Mouse (Mus musculus): ENCODE data around the gene Tmed1. TPM values are rescaled to one million over a fixed set of nuclear protein-coding genes. Genes with fewer than 3 reads are reported as not detected.
A peak's percentile ranks its signal among the peaks of the same experiment; 100 is the strongest.
"Not testable (repeated sequence)": the region's sequence is repeated elsewhere in the genome, so short reads cannot be mapped to it uniquely, and the experiment has no call there.

The Tmed1 gene
- polyA plus RNA-seq, 1 experiment from 2014 or later, result 78.8 TPM

DNA sequence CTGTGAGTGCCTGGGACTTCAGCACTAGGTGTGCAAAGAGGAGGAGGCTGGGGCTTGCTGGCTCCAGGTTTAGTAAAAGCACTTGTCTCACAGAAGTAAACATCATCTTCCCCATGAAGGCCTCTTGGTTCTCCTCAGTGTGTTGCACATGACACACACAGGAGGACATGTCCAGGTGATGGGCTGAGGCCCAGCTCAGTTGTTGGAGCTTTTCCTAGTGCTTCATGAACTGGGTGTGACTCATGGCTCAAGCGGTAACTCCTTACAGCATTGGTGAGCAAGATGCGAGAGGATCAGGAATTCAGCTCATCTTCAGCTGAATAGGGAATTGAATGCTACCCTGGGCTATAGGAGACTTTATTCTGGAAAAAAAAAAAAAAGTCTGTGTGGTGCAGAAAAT is 12.4 kb downstream of the Tmed1 start:
- no peaks in the 10 kb centered on the region for H3K4me1 ChIP-seq (replicated peaks)
- no peaks in the 10 kb centered on the region for H3K27me3 ChIP-seq
- no peak overlapping the region for H3K9ac ChIP-seq
- no peak overlapping the region for H3K4me3 ChIP-seq
- no peak for ATAC-seq (replicated peaks; ENCODE audit: insufficient number of reproducible peaks, insufficient read depth, low FRiP score, low read depth)
- no peak overlapping the region for H3K27ac ChIP-seq
- WGBS, result 90% methylated on average over 2 of the region's 2 CpGs
- H3K9me3 ChIP-seq (replicated peaks), result no peaks in the 10 kb centered on the region
- H3K36me3 ChIP-seq, result peaks cover 27% of the 10 kb centered on the region
- no peak overlapping the region for H3K4me2 ChIP-seq

DNA sequence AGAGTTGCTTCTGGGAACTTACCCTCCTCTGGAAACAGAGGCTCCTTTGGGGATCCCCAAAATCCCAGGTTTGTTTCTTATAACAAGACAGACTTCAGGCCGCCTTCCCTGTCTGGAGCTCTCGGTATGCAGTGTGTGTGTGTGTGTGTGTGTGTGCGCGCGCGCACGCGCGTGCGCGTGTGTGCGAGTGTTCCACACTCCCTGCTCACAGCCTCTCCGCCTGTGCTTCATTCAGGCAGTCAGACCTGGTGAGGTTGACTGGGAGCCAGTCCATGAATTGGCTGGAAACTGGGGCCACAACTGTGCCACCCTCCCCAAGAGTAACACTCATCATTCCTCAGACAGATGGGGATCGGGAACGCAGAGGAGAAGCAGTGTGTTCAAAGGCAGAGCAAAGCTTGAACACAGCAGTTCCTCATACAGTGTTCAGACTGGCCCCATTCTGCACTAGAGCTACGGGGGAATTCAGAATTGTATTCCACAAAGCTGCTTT is 13.0 kb downstream of the Tmed1 start:
- H3K9me3 ChIP-seq (replicated peaks), result no peaks in the 10 kb centered on the region
- no peaks in the 10 kb centered on the region for H3K27me3 ChIP-seq
- H3K4me3 ChIP-seq, result no peak overlapping the region
- H3K9ac ChIP-seq, result no peak overlapping the region
- H3K4me2 ChIP-seq, result no peak overlapping the region
- peaks cover 22% of the 10 kb centered on the region for H3K36me3 ChIP-seq
- ATAC-seq (replicated peaks; ENCODE audit: insufficient number of reproducible peaks, insufficient read depth, low FRiP score, low read depth), result no peak
- no peaks in the 10 kb centered on the region for H3K4me1 ChIP-seq (replicated peaks)
- 87% methylated on average over 16 of the region's 16 CpGs for WGBS
- peak overlapping the region; percentile 58; the same call in 1 of the 2 replicates for H3K27ac ChIP-seq

- Histone ChIP-seq H3K9ac (no peak overlapping the region), H3K4me1 (replicated peaks) (no peaks in the 10 kb centered on the region), H3K36me3 (peaks cover 22% of the 10 kb centered on the region), H3K4me3 (no peak overlapping the region), H3K27me3 (no peaks in the 10 kb centered on the region), H3K4me2 (peak overlapping the region; percentile 11; the same call in 1 of the 2 replicates), H3K27ac (peak overlapping the region; percentile 58), H3K9me3 (replicated peaks) (no peaks in the 10 kb centered on the region)
- ATAC-seq (replicated peaks; ENCODE audit: insufficient number of reproducible peaks, insufficient read depth, low FRiP score, low read depth), result peak; percentile 47; the same call in 1 of the 2 replicates
- 80% methylated on average over 18 of the region's 19 CpGs for WGBS
These were observed 13.6 kb downstream of the Tmed1 start for GRCm38 (mm10) chr9:21496308-21497049.

DNA sequence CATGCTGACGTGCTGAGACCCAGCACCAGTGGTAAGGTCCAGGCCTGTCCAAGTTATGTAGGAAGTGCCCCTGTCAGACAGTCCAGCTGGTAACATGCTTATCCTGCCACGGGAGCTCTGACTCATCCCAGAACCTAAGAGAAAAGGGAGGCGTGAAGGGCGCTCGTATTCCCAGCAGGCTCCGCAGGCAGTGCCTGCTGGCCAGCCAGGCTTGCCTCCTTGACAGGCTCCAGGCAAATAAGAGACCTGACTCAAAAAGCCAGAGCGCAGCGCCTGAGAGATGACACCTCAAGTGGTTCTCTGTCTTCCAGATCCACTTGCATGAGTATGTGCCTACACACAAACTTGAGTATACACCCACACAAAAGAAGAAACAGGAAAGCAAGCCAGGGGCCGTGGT is 15.3 kb downstream of the Tmed1 start:
- H3K27ac ChIP-seq, result no peak overlapping the region
- H3K4me2 ChIP-seq, result no peak overlapping the region
- H3K36me3 ChIP-seq, result peaks cover 20% of the 10 kb centered on the region
- H3K4me1 ChIP-seq (replicated peaks), result no peaks in the 10 kb centered on the region
- 62% methylated on average over 9 of the region's 9 CpGs for WGBS
- H3K9ac ChIP-seq, result no peak overlapping the region
- H3K4me3 ChIP-seq, result no peak overlapping the region
- no peak for ATAC-seq (replicated peaks; ENCODE audit: insufficient number of reproducible peaks, insufficient read depth, low FRiP score, low read depth)
- H3K27me3 ChIP-seq, result no peaks in the 10 kb centered on the region
- no peaks in the 10 kb centered on the region for H3K9me3 ChIP-seq (replicated peaks)

DNA sequence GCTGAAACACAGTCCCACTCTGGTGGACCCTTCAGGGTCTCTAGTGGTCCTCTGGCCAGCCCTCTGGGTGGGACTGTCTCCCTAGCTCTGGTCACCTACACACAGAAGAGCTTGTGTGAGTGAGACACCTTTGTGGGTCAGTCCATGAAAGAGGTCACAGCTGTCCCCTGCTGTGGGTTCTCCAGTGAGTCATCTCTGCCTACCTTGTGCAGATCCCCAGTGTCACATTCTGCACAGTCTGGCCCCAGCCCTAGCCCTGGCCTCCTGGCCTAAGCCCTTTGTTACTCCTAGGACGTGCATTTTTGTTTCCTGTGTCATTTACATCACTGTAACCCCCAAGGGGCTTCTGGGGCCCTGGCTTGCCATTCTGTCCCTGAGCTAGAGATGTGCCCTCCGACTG is 16.1 kb downstream of the Tmed1 start:
- H3K4me3 ChIP-seq, result no peak overlapping the region
- H3K4me2 ChIP-seq, result no peak overlapping the region
- H3K4me1 ChIP-seq (replicated peaks), result no peaks in the 10 kb centered on the region
- WGBS, result 68% methylated on average over 2 of the region's 2 CpGs
- peaks cover 16% of the 10 kb centered on the region; the same call in 1 of the 2 replicates for H3K36me3 ChIP-seq
- no peak for ATAC-seq (replicated peaks; ENCODE audit: insufficient number of reproducible peaks, insufficient read depth, low FRiP score, low read depth)
- no peak overlapping the region for H3K9ac ChIP-seq
- H3K27ac ChIP-seq, result no peak overlapping the region
- H3K9me3 ChIP-seq (replicated peaks), result no peaks in the 10 kb centered on the region
- no peaks in the 10 kb centered on the region for H3K27me3 ChIP-seq

DNA sequence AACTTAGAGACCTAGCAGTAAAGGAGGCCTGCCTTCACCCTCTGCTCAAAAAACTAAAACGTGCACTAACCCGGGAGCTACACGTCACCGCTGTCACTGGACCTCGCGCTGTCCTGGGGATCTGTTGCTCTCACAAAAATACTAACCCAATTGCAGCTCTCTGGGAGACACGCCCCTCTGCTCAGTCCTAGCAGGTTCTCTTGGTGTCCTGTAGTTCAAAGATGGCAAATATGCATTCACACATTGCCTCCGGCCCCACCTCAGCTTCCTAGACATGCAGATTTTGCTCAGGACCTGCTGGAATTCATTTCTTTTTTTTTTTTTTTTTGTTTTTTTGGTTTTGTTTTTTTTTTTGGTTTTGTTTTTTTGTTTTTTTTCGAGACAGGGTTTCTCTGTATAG is 19.4 kb downstream of the Tmed1 start:
- Histone ChIP-seq H3K4me3 (no peak overlapping the region), H3K9me3 (replicated peaks) (no peaks in the 10 kb centered on the region), H3K9ac (no peak overlapping the region), H3K27ac (no peak overlapping the region), H3K36me3 (peaks cover 21% of the 10 kb centered on the region), H3K4me1 (replicated peaks) (no peaks in the 10 kb centered on the region), H3K27me3 (no peaks in the 10 kb centered on the region), H3K4me2 (no peak overlapping the region)
- WGBS, result 91% methylated on average over 9 of the region's 9 CpGs
- no peak for ATAC-seq (replicated peaks; ENCODE audit: insufficient number of reproducible peaks, insufficient read depth, low FRiP score, low read depth)

DNA sequence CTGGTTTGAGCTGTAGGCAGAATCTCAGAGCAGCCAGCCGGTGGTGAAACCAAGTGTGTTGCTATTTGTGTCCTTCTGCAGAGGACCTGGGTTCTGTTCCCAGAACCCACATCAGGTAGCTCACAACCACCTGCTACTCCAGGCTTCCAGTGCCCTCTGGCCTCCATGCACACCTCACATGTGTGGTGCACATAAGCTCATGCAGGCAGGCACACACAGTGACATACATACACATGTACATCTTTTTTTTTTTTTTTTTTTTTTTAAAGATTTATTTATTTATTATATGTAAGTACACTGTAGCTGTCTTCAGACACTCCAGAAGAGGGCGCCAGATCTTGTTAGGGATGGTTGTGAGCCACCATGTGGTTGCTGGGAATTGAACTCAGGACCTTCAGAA is 21.8 kb downstream of the Tmed1 start:
- H3K9ac ChIP-seq; ATAC-seq (replicated peaks; ENCODE audit: insufficient number of reproducible peaks, insufficient read depth, low FRiP score, low read depth); H3K4me3 ChIP-seq; H3K27me3 ChIP-seq; H3K4me1 ChIP-seq (replicated peaks); H3K4me2 ChIP-seq; H3K27ac ChIP-seq; H3K9me3 ChIP-seq (replicated peaks): not testable (repeated sequence)
- 92% methylated on average over 1 of the region's 2 CpGs for WGBS
- peaks cover 26% of the 10 kb centered on the region for H3K36me3 ChIP-seq

DNA sequence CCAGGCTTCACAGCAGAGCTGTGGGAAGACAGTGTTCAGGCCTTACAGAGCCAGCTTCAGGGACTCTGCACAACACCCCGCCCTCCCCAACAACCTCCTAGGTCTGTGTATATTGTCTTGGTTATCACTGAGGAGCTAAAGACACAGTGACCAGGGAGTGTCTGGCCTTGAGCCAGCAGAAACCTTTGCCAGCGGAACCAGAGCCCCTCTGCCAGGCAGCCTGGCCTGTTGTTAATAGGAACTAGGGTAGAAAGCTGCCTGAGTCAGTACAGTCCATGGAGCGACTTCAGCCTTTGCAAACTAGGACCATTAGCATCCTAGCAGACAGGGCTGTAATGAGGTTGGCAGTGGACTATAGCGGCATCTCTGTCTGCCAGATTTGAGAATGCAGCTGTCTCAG is 26.0 kb downstream of the Tmed1 start:
- H3K36me3 ChIP-seq, result peaks cover 44% of the 10 kb centered on the region
- no peak overlapping the region for H3K27ac ChIP-seq
- no peak overlapping the region for H3K4me2 ChIP-seq
- H3K9ac ChIP-seq, result no peak overlapping the region
- WGBS, result 66% methylated on average over 4 of the region's 4 CpGs
- no peaks in the 10 kb centered on the region for H3K4me1 ChIP-seq (replicated peaks)
- H3K4me3 ChIP-seq, result no peak overlapping the region
- H3K27me3 ChIP-seq, result no peaks in the 10 kb centered on the region
- H3K9me3 ChIP-seq (replicated peaks), result no peaks in the 10 kb centered on the region
- ATAC-seq (replicated peaks; ENCODE audit: insufficient number of reproducible peaks, insufficient read depth, low FRiP score, low read depth), result no peak

GRCm38 (mm10) chr9:21477707-21478106 is 32.3 kb downstream of the Tmed1 start:
- peaks cover 78% of the 10 kb centered on the region for H3K36me3 ChIP-seq
- no peak overlapping the region for H3K9ac ChIP-seq
- WGBS, result 97% methylated on average over 6 of the region's 6 CpGs
- H3K4me3 ChIP-seq, result no peak overlapping the region
- no peak overlapping the region for H3K27ac ChIP-seq
- no peaks in the 10 kb centered on the region for H3K9me3 ChIP-seq (replicated peaks)
- ATAC-seq (replicated peaks; ENCODE audit: insufficient number of reproducible peaks, insufficient read depth, low FRiP score, low read depth), result no peak
- H3K4me1 ChIP-seq (replicated peaks), result no peaks in the 10 kb centered on the region
- H3K27me3 ChIP-seq, result no peaks in the 10 kb centered on the region
- H3K4me2 ChIP-seq, result no peak overlapping the region

DNA sequence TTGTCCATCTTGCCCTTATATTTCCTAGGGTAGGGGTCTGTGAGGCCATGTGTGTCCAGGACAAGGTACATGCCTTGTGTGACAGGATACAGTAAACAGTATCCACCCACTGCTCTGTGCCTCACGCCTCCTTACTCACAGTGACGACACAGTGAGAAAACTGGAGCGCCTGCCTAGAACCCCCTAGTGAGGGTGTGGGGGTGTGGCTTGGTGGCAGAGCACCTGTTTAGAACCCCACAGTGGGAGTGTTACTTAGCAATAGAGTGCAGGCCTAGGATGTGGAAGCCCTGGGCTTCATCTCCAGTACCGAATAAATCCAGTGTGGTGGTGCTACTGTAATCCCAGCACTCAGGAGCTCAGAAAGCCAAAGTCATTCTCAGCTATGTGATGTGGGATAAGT is 37.1 kb downstream of the Tmed1 start:
- H3K36me3 ChIP-seq, result peaks cover 88% of the 10 kb centered on the region
- no peak for ATAC-seq (replicated peaks; ENCODE audit: insufficient number of reproducible peaks, insufficient read depth, low FRiP score, low read depth)
- 91% methylated on average over 4 of the region's 4 CpGs for WGBS

GRCm38 (mm10) chr9:21469032-21470024 is 40.7 kb downstream of the Tmed1 start:
- H3K9ac ChIP-seq, result no peak overlapping the region
- no peak overlapping the region for H3K4me3 ChIP-seq
- no peaks in the 10 kb centered on the region for H3K4me1 ChIP-seq (replicated peaks)
- H3K36me3 ChIP-seq, result peaks cover 78% of the 10 kb centered on the region
- H3K27me3 ChIP-seq, result no peaks in the 10 kb centered on the region
- H3K9me3 ChIP-seq (replicated peaks), result no peaks in the 10 kb centered on the region
- no peak overlapping the region for H3K4me2 ChIP-seq
- 88% methylated on average over 20 of the region's 20 CpGs for WGBS
- 0 out of 2 replicates have a peak, but pooled peaks have one; percentile 23 for ATAC-seq (replicated peaks; ENCODE audit: insufficient number of reproducible peaks, insufficient read depth, low FRiP score, low read depth)
- no peak overlapping the region for H3K27ac ChIP-seq

More for the DNA sequence above, 37.1 kb downstream of the Tmed1 start:
- H3K4me2 ChIP-seq, result no peak overlapping the region
- no peaks in the 10 kb centered on the region for H3K9me3 ChIP-seq (replicated peaks)
- no peak overlapping the region for H3K9ac ChIP-seq
- no peaks in the 10 kb centered on the region for H3K4me1 ChIP-seq (replicated peaks)
- H3K27me3 ChIP-seq, result no peaks in the 10 kb centered on the region
- no peak overlapping the region for H3K4me3 ChIP-seq
- H3K27ac ChIP-seq, result no peak overlapping the region
